Mouse (Mus musculus) heart, postnatal 0 days (tissue): Measurements from ENCODE around the gene Csnk2b. TPM values are rescaled to one million over a fixed set of nuclear protein-coding genes. Genes with fewer than 3 reads are reported as not detected.
A peak's percentile ranks its signal among the peaks of the same experiment; 100 is the strongest.

Experiments used
- ATAC-seq: fragments of 200-750 bp; cut with Nextera tagmentation; 2 replicates; pipeline ENCODE4 v1.8.0; 2017; ENCODE audit warnings: low read depth, moderate number of reproducible peaks, moderate library complexity; ENCODE audit not compliant: insufficient read depth
- DNase-seq: peaks from one replicate; pipeline ENCODE4 v3.0.0-alpha.2; 2016; ENCODE audit warnings: low spot score
- H3K27ac ChIP-seq: fragments of 300-500 bp; sonication (generic); 2 replicates; pipeline ENCODE4 v1.5.1; 2014; ENCODE audit warnings: low read depth, mild to moderate bottlenecking
- H3K27me3 ChIP-seq: fragments of 300-500 bp; sonication (generic); 2 replicates; pipeline ENCODE4 v1.6.1; 2014; ENCODE audit warnings: low read length, mixed read lengths; ENCODE audit not compliant: control insufficient read depth, insufficient read depth
- H3K36me3 ChIP-seq: fragments of 300-500 bp; sonication (generic); replicated peaks from 2 replicates; pipeline ENCODE4 v1.6.1; 2014; ENCODE audit warnings: low read length, mixed read lengths; ENCODE audit not compliant: control insufficient read depth, insufficient read depth
- H3K4me1 ChIP-seq: fragments of 300-500 bp; sonication (generic); 2 replicates; pipeline ENCODE4 v1.6.1; 2014; ENCODE audit warnings: antibody characterized with exemption; ENCODE audit not compliant: control insufficient read depth, insufficient read depth
- H3K4me2 ChIP-seq: fragments of 300-500 bp; sonication (generic); 2 replicates; pipeline ENCODE4 v1.6.1; 2014; ENCODE audit warnings: low read depth, mild to moderate bottlenecking, low read length, moderate library complexity
- H3K4me3 ChIP-seq: fragments of 300-500 bp; sonication (generic); 2 replicates; pipeline ENCODE4 v1.5.1; 2014; ENCODE audit warnings: low read depth, low read length
- H3K9ac ChIP-seq: fragments of 300-500 bp; sonication (generic); replicated peaks from 2 replicates; pipeline ENCODE4 v1.6.1; 2014; ENCODE audit warnings: low read depth, low read length, mixed read lengths
- H3K9me3 ChIP-seq: fragments of 300-500 bp; sonication (generic); replicated peaks from 2 replicates; pipeline ENCODE4 v1.6.1; 2016; ENCODE audit warnings: low read length; ENCODE audit not compliant: control insufficient read depth
- CTCF ChIP-seq: IDR thresholded peaks from 2 replicates; pipeline ENCODE4 v1.5.1; 2016; ENCODE audit warnings: antibody characterized with exemption, control low read depth, low read depth
- EP300 ChIP-seq: IDR thresholded peaks from 2 replicates; pipeline ENCODE4 v1.6.1; 2016; ENCODE audit warnings: antibody characterized with exemption, low read depth
- WGBS: fragments of 180-500 bp; shearing (Covaris S2); extraction: QIAGEN DNeasy Blood & Tissue Kit; methylation state at CpG from one replicate; pipeline ENCODE4 v1.1.7; 2014; 5-methylcytosine and 5-hydroxymethylcytosine counted together
- polyA plus RNA-seq: library from polyadenylated mRNA; unstranded; fragments of >200 nt; fragmentation: Nextera tagmentation; extraction: Ambion mirVana; gene quantifications from 2 replicates; pipeline ENCODE4 v1.2.1, GENCODE M21; 2015
- total RNA-seq: library from RNA; depleted of rRNA; stranded (reverse); fragments of >200 nt; gene quantifications from 2 replicates; pipeline ENCODE4 v1.2.3, GENCODE M21; 2014; ENCODE audit warnings: low replicate concordance

The Csnk2b gene
- total and polyA plus RNA-seq, 2 experiments from 2014 or later = 232 to 244 TPM

DNA sequence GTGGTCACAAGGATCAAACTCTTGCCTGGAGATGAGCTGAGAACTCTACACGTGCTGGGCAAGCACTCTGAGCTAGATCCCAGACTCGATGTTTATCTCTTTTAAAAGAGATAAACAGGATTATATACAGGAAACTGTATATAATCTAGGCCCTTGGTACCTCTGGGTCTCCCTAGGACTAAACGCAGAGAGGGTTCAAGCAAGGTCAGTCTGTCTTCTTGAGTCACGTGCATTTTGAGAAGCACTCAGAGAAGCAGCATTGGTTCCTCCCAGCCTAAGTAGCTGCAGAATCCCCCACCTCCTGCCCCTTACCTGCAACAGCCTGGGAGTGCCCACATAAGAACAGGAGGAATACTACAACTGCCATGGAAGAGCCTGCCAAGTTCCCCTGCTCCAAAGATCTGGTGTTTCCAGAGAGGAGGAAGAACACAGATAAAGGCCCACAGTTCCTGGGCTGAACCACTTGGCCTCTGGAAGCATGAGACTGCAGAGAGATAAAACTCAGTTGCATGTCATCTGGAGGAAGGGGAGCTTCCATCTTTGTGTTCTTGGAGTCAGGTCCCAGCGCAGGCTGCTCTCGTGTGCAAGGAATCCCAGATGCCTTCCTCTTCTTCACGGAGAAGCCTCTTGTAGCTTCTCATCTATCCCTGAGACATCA lies 36.5 kb downstream of the Csnk2b start, which contains the start of gene Ly6g6f:
TSS of gene Ly6g6f (minus strand) at position 403 of the 658 bp plus-strand sequence.
- H3K36me3 ChIP-seq = no peaks in the 10 kb centered on the region
- H3K4me1 ChIP-seq = peaks cover 5% of the 10 kb centered on the region; the same call in 1 of the 2 replicates
- no peaks in the 10 kb centered on the region for H3K27me3 ChIP-seq
- TF ChIP-seq CTCF (no peak), EP300 (no peak)
- H3K4me3 ChIP-seq = no peak within 1 kb of the TSS
- no peaks in the 10 kb centered on the region for H3K9me3 ChIP-seq
- DNase-seq (no peak), ATAC-seq (no peak)
- WGBS = 45% methylated on average over 7 of the region's 7 CpGs
- no peak within 1 kb of the TSS for H3K27ac ChIP-seq
- H3K9ac ChIP-seq = no peak within 1 kb of the TSS
- H3K4me2 ChIP-seq = no peak within 1 kb of the TSS

DNA sequence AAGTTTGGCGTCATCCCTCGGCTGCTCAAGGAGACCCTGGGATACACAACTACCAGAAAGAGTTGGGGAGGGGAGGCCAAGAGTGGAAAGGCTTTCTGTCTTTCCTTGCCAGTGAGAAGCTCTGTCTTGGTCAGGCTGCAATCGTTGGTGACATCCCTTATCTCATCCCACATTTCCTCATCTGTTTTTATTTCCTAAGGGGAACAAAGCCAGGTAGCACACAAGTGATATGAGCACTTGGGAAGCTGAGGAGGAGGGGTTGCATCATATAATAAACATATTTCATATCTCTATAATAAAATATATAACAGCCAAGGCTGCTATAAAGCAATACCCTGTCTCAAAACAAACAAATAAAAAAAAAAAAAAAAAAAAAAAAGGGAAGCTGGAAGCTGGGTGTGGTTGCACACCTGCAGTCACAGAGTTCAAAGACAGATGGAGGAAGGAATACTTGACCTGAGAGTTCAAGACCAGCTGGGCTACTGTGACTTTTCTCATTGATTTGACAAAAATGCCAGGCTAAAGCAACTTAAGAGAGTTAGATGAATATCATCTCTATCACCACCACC lies 37.8 kb downstream of the Csnk2b start:
- DNase-seq (no peak), ATAC-seq (no peak)
- Histone ChIP-seq H3K4me3 (no peak overlapping the region), H3K36me3 (no peaks in the 10 kb centered on the region), H3K27ac (no peak overlapping the region), H3K4me2 (no peak overlapping the region), H3K9ac (no peak overlapping the region), H3K4me1 (0 out of 2 replicates have a peak, but pooled peaks cover 5% of the 10 kb centered on the region), H3K27me3 (no peaks in the 10 kb centered on the region), H3K9me3 (no peaks in the 10 kb centered on the region)
- TF ChIP-seq CTCF (no peak), EP300 (no peak)
- WGBS = 47% methylated on average over 3 of the region's 3 CpGs

- Histone ChIP-seq H3K36me3 (no peaks in the 10 kb centered on the region), H3K9me3 (no peaks in the 10 kb centered on the region), H3K4me2 (no peak overlapping the region), H3K9ac (no peak overlapping the region), H3K27me3 (no peaks in the 10 kb centered on the region; the same call in 1 of the 2 replicates), H3K4me3 (no peak overlapping the region), H3K4me1 (0 out of 2 replicates have a peak, but pooled peaks cover 5% of the 10 kb centered on the region), H3K27ac (no peak overlapping the region)
- TF ChIP-seq CTCF = no peak
- TF ChIP-seq EP300 = no peak
- no peak for DNase-seq
- no peak for ATAC-seq
- WGBS = 77% methylated on average over 16 of the region's 16 CpGs
Measured at GRCm38 (mm10) chr17:35082841-35083576, 38.8 kb downstream of the Csnk2b start.

- Histone ChIP-seq H3K9me3 (no peaks in the 10 kb centered on the region), H3K27me3 (no peaks in the 10 kb centered on the region; the same call in 1 of the 2 replicates), H3K9ac (no peak overlapping the region), H3K4me3 (no peak overlapping the region), H3K36me3 (no peaks in the 10 kb centered on the region), H3K4me2 (no peak overlapping the region), H3K4me1 (peaks cover 15% of the 10 kb centered on the region; the same call in 1 of the 2 replicates), H3K27ac (no peak overlapping the region)
- ATAC-seq (no peak), DNase-seq (no peak)
- TF ChIP-seq EP300 (no peak), CTCF (no peak)
- WGBS = 90% methylated on average over 4 of the region's 4 CpGs
Measured at GRCm38 (mm10) chr17:35080710-35081109, 41.1 kb downstream of the Csnk2b start.

DNA sequence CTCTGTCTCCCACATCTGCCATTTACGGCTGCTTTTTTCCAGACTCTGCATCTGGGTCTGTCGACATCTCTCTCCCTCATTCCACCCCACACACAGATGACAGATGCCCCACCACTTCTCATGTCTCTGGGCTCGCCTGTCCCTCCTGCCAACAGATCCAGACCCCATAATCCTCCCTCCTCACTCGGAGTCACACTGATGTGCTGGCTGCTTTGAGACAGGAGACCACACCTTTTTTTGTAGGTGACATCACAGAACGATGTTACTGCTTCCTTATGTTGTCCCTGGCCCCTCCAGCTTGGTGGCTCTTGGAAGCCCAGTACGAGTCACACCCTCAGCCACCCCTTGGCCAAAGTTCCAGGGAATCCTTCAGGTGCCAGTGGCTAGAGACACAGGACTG lies 41.6 kb downstream of the Csnk2b start:
- TF ChIP-seq CTCF (no peak), EP300 (no peak)
- H3K27me3 ChIP-seq = no peaks in the 10 kb centered on the region; the same call in 1 of the 2 replicates
- H3K9me3 ChIP-seq = no peaks in the 10 kb centered on the region
- peaks cover 15% of the 10 kb centered on the region; the same call in 1 of the 2 replicates for H3K4me1 ChIP-seq
- WGBS = 34% methylated on average over 6 of the region's 6 CpGs
- H3K27ac ChIP-seq = no peak overlapping the region
- H3K9ac ChIP-seq = no peak overlapping the region
- ATAC-seq (no peak), DNase-seq (no peak)
- H3K36me3 ChIP-seq = no peaks in the 10 kb centered on the region
- H3K4me3 ChIP-seq = no peak overlapping the region
- peak overlapping the region; percentile 42; the same call in 1 of the 2 replicates for H3K4me2 ChIP-seq
